Mouse (Mus musculus): ENCODE data around the gene Smg6.
"Not testable (repeated sequence)": the region's sequence is repeated elsewhere in the genome, so short reads cannot be mapped to it uniquely, and the experiment has no call there.

Gene Smg6

DNA sequence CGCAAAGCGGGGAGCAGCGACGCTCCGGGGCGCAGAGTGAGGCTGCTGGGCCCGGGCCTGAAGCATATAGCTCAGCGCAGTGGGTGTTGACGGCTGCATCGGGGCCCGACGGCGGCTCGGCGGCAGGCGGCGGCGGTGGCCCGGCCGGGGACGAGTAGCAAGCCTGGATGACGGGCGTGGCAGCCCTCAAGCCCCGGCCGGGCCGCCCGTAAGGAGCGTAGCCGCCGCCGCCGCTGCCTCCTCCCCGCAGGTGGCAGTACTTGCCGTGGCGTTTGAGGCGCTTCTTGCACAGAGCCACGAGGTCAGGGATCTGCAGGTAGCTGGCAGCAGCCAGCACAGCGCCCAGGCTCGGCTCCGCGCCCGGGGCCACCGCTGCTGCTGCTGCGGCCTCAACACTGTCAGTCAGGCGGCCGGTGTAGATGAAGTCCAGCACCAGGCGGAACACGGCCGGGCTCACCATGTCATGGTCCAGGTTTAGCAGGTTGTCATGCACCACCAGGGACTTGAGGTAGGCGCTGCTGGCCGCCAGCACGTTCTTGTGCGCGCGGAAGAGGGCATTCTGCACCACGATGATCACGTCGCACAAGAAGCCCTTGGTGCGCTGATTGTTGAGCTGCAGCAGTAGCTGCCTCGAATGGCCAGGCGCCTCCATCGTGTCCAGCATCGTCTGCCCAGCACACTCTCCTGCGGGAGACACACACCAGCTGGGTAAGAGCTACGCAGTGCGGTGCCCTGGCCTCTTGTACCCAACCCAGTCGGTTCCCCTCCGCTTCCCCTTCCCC lies 241.4 kb downstream of the Smg6 start:
- peak; percentile 75 for DNase-seq (ENCODE audit: low read depth, low spot score)

DNA sequence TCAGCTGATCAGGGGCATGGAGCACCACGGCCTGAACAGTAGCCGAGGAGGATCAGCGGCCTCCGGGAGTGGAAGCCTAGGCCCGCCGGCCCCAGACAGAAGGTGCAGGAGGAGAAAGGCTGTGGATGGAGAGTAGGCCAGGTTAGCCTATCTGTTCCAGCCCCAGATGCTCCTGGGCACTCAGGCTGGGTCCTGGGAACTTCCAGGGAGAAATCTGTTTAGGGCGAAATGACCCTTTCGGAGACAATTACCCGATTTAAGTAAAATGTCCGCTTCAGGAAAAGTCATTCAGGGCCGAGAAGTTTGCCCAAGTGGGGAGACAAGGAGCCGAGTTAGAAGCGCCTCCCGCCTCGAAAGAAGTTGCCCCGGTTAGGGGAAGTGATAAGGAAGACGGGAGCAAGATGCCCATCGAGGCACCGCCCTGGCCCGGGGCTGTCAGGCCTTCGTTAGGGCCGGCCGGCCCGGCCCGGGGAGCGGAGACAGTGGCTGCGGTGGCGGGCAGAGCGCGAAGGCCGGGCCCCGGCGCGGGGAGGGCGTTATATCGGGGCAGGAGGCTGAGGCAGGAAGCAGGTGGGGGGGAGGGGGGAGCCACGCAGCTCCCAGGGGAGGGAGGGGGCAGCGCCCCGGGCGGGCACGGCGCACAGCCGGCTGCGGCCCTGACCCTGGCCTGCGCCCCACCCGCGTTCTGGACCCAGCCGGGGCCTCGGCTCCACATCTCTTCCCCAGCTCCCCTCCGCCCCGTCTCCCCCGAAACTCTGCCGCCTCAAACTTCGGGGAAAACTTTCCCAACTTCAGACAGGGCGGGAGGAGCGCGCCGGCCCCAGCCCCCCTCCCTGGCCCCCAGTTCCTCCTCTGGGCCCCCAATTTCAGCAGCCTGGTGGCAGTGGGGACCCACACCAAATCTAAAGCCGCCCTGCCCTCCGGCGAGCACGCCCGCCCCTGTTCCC lies 242.3 kb downstream of the Smg6 start:
- DNase-seq (ENCODE audit: low read depth, low spot score): peak; percentile 74

DNA sequence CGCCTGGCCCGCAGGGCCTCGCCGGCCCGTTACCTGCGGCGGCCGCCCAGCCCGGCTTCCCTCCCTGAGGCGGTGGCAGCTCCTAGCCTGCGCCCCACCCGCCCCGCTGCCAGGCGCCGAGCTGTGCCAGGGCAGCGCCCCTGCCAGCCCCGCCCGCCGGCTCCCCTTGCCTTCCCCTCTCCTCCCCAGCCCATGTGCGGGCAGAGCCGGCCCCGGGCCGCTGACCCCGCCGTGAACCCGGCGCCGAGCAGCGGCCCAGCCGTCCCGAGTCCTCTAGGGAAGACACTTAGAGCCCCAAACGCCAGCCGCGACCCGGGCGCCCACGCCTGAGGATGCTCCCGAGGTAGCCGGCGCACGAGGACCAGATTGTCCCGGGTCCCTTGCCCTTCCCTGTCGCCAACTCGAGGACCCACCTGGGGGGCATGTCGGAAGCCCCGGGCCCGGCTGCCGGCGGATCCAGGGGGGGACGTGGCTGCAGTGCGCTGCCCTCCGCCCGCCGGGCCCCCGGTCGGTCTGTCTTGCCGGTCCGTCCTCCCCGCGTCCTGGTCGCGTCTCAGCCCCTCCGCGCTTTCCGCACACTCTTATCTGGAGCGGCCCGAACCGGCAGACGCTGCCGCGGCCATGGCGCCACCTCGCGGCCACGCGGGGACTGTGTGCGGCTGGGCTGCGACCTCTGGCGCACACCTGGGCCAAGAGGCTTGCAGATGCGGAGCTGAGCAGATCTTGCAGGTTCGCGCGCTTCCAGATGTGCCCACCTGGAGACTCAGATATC lies 243.2 kb downstream of the Smg6 start:
- DNase-seq (ENCODE audit: low read depth, low spot score): peak; percentile 94

DNA sequence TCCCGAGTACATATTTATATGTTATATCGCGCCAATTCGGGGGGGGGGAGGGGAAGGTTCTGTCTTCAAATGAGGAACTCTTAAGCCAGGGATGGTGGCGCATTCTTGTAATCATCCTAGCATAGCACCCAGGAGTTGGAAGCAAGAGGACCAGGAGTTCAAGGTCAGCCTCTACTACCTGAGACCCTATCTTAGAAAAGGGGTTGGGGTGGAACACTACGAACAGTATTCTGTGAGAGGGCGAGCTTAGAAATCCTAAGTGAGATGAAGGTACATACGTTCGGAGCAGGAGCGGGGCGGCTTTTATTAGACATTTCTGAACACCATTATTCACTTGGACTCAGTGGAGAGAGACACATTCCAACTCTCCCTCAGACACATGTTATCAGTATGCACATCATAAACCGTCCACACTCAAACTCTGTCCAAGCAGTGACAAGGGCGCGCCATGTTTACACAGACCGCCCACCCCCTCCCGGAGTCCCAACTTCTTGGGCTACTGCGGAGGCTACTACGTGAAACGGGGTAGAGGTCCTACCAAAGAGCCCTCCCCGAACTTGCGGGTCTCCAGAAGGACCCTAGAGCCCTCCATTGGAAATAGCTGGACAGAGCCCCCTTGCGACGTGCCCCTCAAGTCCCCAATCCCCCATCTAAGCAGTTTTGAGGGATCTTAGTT lies 243.9 kb downstream of the Smg6 start, which contains the start of gene Hic1:
Gene Hic1 (minus strand): TSS at position 115 of the 676 bp plus-strand sequence.
- DNase-seq (ENCODE audit: low read depth, low spot score): peak; percentile 37

DNA sequence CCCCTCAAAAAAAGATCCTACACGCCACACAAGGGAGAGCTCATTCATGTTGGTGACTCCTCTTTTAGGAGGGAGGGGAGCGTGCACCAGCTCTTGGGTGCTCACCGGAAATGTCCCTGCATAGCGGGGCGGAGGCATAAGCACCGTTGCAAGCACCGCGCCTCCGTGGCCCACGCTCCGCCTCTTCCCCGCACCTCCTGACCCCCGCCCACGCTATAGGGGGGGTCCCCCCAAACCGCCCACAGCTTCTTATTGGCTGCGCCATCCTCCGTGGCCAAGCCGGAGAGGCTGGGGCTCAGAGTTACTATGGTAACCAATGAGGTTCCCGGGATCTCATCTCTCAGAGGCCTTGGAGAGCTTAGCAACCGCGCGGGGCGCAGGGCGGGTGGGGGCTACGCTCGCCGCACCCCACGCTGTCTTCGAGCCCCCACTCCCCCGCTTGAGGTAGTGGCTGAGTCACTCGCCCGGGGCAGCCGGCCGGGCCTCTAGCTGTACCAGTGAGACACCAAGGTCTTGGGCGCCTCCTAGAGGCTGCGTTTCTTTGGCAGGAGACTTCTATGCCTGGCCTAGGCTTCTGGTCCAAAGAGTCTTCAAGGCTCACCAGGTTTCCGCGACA lies 244.6 kb downstream of the Smg6 start:
- peak; percentile 94 for DNase-seq (ENCODE audit: low read depth, low spot score)

DNA sequence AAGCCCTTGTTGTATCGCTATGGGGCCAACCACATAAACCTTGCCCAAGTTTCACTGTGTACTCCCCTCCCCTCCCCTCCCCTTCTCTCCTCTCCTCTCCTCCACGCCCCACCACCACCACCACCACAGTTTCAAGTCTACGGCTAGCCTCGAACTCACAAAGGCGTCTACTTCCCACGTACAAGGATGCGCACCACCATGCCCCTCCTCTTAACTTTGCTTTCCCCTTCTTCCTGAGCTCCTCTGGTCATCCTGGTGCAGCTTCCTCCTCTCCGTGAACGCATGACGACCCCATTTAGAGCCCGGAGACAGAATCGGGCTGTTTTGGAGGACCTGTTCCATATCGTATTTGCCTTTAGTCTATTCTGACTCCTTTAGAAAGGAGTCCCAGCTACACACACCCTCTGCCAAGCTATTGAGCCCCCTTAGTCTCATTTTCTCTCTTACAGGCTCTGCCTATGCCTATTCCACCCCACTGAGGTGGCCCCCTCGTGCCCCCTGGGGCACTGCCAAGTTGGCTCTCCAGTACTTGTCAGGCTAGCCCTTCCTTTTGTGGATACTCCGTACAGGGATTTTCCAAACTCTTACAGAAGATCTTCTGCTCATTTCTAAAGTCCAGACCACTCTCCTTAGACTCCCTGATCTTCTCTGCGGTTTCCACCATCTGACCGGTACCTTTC lies 245.7 kb downstream of the Smg6 start:
- peak; percentile 49 for DNase-seq (ENCODE audit: low read depth, low spot score)

DNA sequence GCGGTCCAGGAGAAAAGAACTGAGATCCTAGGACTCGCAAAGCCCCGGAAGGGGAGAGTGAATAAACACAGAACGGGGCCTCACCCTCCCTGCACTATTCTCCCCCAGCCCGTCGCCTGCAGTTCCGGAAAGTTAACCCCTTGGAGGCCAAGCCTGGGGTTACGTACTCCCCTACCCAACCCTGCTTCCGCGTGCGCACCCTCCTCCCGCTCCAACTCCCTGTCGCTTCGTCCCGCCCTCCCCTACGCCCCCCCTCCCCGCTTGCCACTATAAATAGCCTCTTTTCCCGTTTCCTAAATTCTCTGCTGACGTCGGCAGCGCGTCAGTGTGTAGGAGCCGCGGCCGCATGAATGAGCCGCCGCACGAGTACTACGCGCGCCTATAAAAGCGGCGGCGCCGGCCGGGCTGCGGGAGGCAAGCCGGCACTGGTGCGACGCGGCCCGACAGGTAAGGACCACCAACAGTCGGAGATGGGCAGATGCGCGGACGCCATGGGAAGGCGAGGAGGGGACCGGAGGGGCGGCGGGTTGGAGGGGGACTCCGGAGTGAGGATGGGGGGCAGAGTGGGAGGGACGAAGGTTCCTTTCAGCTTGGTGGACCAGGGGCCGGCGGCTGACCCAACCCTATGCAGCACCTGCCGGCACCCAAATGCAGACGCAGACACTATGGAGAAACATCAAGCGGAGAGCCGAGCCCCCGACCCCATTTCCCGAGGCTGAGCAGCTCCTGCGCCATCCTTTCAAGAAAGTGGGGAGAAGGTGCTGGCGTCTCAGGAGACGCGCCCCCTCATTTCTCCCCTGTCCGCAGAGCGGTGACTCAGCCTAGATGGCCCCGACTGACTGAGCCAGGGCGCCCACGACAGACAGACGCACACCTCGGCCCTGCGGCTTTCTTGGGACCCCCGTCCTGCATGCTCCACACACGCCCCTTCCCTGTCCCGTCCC lies 246.8 kb downstream of the Smg6 start:
- DNase-seq (ENCODE audit: low read depth, low spot score): peak; percentile 75

DNA sequence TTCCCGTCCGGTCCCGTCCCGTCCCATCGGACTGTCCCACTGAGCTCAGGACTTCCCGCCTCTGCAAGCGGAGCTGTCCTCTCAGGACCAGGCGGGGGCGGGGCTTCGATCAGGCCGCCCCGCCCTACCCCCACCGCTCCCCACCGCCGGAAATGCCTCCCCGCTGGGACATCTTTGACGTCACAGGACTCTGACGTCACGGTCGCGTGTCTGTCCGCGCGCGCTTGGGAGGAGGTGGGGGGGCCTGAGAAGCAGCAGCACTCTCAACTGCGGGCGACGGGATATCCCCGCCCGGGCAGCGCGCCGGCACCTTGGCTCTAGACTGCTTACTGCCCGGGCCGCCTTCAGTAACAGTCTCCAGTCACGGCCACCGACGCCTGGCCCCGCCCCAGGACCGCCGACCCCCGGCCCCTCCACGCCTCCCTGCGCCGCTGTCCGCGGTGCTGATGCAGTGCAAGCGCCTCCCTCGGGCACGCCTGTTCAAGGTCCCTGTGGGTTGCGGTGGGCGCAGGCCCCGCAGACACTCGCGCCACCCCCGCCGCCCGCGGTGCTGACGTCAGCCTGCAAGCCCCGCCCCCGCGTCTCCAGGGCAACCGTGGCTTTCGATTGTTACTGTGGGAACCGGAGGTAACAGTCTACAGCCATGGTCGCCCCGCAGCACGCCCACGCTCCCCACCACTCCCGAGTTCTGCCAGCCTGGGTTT lies 247.6 kb downstream of the Smg6 start:
- DNase-seq (ENCODE audit: low read depth, low spot score): peak; percentile 96

DNA sequence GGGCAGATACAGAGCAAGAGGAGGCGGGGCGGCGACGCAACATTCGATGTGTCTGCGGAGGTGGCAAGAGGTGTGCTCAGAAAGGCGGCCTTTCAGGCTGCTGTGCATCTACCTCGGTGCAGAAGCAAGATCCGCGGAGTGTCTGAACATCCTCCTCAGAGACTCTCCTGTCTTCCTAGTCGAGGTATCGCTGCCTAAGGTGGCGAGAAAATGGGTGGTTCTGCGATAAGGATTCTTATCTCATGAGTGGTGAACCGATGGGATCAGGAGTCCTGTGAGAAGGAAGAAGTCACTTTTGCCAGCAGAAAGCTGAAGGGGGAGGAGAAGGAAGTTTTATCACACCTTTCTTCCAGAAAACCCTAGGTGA lies 248.2 kb downstream of the Smg6 start:
- DNase-seq (ENCODE audit: low read depth, low spot score): no peak

DNA sequence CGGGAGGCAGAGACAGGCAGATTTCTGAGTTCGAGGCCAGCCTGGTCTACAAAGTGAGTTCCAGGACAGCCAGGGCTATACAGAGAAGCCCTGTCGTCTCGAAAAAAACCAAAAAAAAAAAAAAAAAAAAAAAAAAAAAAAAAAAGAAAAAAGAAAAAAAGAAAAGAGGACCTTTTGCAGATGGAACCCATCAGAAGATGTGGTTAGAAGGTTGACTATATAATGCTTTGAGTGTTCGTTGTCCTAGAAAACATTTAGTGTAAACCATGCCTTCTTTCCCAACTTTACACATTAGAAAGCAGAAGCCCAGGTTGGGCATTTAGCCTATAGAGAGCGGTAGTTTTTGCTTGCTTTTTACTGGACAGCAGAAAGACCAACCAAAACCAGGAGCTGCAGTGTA lies 249.0 kb downstream of the Smg6 start:
- DNase-seq (ENCODE audit: low read depth, low spot score): not testable (repeated sequence)

DNA sequence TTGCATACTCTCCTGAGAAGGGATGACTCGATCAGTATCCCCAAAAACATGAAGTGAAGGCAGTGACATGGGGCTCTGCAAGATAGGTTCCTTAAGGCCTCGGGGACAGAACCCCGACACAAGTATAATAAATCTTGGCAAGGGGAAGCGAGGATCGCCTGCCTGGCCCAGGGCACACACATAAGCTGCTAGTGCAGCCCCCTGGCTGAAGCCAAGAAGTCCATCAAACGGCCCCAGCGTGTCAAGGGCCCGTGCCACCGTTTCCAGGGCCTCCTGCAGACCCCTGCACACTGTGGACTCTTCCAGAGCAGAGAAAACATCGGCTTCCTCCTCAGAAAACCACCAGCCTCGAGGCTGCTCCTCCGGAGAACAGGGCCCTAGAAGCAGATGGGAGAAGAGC lies 252.4 kb downstream of the Smg6 start:
- DNase-seq (ENCODE audit: low read depth, low spot score): no peak

DNA sequence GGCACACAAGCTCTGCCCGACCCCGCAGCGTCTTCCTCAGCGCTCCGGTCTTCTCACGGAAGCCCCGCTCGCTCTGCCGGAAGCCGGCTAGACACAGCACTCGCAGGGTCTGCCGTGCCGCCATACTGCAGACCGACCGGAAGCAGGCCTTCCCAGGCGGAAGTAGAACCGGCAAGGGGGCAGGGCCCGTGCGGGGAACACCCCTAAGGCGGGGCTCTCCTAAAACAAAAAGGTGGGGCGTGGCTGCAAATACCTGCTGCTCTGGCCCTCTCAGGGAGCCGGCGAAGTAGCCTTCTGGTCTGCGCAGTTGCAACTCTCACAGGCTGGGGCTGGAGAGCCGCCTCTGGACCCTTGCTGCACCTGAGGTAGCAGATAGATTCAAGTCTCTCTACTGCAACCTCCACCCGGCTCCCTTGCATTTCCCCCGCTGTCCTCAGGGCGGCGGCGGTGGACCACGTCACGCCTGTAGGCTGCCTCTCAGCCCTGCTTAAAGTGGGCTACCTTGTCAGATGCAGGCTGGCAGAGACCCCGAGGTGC lies 253.1 kb downstream of the Smg6 start, which contains the start of gene Ovca2:
Gene Ovca2 (minus strand): TSS at position 164 of the 537 bp plus-strand sequence.
- DNase-seq (ENCODE audit: low read depth, low spot score): peak; percentile 96

DNA sequence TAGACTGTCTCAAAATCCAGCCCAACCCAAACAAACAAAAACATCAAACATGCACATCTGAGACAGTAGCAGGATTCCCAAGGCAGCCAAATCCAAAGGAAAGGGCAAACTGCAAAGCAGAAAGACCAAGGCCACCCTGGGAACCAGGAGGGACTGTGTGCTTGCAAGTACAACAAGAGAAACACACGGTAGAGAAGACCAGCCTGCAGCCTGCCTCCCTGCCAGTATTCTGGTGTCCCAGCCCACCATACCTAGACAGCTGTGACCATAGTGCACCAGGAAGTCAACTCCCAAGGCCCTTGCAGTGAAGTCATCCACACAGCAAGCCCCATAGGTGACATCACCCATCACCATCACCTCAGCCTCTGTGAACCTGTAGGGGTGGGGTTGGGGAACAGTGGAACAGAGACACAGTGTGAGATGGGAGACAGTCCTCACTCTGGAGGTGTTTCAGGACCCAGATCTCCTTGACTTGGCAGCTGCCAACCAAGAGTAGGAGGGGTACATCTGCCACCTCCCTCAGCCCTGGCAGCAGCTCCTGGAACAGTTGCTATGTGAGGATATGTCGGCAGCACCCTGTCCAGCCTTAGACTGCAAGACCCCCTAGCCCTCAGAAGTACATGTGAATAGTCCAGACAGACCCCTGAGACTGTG lies 258.4 kb downstream of the Smg6 start:
- DNase-seq (ENCODE audit: low read depth, low spot score): no peak

DNA sequence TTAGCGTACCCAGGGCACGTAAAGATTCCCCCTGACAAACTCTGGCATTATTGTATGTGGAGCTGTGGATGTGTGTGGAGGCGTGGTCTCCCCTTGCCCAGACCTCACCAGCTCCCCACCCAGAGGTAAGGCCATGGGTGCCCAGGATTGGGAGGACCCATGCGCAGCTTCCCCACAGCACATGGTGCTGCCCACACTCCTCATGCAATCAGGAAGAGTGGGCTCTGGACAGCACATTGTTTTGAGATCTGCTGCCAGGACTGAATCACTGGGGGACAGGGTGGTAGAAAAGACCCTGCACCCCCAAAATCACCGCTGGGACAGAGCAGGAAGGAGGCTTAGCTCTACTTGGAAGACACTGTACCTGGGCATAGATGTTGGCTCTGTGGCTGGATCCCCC lies 258.9 kb downstream of the Smg6 start:
- no peak for DNase-seq (ENCODE audit: low read depth, low spot score)

DNA sequence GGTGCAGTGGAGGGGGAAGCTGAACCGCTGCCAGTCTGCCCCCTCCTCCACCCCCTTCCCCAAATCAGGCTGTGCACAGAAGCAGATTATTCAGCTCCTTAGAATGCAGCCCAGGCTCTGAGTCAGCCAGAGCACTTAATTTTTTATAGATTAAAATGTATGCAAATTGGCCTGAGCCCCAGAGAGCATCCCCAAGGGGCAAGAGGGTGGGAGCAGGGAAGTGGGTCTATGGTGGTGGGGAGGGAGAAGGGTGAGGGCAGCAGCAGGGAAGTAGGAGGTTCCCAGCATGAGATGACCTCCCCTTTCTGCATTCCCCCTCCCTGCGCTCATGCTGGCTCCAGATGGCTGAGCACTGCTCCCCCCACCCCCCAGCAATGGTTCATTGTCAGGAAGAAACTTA lies 259.4 kb downstream of the Smg6 start:
- no peak for DNase-seq (ENCODE audit: low read depth, low spot score)

DNA sequence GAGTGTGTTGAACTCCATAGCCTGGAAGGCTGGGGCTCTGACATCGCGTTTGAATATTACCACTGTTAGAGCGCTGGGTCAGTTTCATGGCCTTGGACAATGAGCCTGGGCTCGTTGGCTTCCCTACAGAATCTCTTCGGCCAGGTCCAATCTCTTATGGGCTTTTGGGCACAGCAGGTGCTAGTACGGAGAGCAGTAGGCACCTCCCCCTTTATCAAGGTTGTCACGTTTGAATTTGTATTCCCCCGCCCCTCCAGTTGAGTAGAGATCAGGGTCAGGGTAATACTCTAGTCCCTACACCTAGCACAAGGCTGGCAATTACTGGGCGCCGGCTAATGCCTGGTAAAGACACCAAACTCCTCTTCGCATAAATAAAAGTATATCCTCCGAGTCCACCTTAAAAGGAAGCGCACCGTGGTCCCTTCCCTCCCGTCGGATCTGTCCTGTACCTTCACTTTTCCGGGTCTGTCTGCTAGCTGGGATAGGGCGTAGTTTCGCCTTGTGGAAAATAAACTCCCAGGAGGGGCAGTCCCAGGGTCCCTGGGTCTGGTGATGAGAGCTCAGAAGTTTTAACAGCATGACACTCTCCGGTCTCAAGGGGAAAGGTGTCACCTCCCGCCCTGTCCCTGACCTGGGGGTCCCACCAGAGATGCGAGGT lies 264.2 kb downstream of the Smg6 start:
- DNase-seq (ENCODE audit: low read depth, low spot score): peak; percentile 27

DNA sequence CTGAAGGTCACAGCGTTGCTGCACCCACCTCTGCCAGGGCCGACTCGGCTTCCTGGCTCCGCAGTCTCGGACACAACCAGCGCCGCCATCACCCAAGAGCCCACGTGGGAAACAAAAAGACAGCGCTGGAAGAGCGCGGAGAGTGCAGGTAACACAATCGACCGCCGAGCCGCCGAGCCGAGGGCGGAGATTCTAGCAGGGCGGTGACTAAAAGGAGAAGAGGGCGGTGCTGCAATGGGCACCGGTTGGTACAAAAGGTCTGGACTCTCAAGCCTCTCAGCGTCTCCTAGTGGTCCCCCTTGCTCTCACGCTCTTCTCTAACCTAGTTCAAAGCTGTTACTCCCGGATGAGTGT lies 264.7 kb downstream of the Smg6 start:
- peak; percentile 91 for DNase-seq (ENCODE audit: low read depth, low spot score)
